Mouse (Mus musculus): ENCODE results near the gene Gsto1. TPM values are rescaled to one million over a fixed set of nuclear protein-coding genes. Genes with fewer than 3 reads are reported as not detected.
A peak's percentile ranks its signal among the peaks of the same experiment; 100 is the strongest.
"Not testable (repeated sequence)": the region's sequence is repeated elsewhere in the genome, so short reads cannot be mapped to it uniquely, and the experiment has no call there.

Gsto1 gene
- polyA plus RNA-seq, 1 experiment from 2014 or later: 117 TPM

DNA sequence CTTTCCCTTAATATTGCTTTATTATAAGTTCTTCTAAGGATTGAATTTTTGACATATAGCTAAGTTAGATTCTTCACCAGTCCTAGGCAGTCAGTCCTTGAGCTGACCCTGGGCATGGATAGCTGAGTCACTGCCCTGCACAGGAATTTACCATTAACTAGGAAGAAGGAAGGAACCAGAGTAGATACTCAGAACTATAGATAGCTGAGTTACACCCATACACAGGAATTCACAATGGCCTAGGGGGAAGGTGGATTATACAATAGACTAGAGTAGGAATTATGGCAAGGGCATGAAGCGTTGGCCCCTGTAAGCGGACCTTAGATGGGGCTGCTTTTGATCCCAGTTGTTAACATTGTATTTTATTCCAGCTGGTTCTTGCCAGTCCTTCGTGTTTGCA is 2.6 kb upstream of the Gsto1 start:
- not testable (repeated sequence) for ATAC-seq (ENCODE audit: low FRiP score, low TSS enrichment); H3K36me3 ChIP-seq (ENCODE audit: control insufficient read depth, insufficient read depth, low read length); H3K27ac ChIP-seq (ENCODE audit: low read depth, low read length); H3K9me3 ChIP-seq (ENCODE audit: control insufficient read depth, low read length); H3K4me2 ChIP-seq (replicated peaks; ENCODE audit: low read depth, low read length); H3K27me3 ChIP-seq (ENCODE audit: control insufficient read depth, insufficient read depth, low read length); H3K9ac ChIP-seq (ENCODE audit: low read depth, low read length); H3K4me3 ChIP-seq (ENCODE audit: low read length); H3K4me1 ChIP-seq (ENCODE audit: control insufficient read depth, insufficient read depth, low read length)
- WGBS: 85% methylated on average over 3 of the region's 3 CpGs

- Histone ChIP-seq H3K36me3 (ENCODE audit: control insufficient read depth, insufficient read depth, low read length) (0 out of 2 replicates have a peak, but pooled peaks cover 3% of the 10 kb centered on the region), H3K4me2 (replicated peaks; ENCODE audit: low read depth, low read length) (no peak overlapping the region), H3K27ac (ENCODE audit: low read depth, low read length) (no peak overlapping the region), H3K9me3 (ENCODE audit: control insufficient read depth, low read length) (no peaks in the 10 kb centered on the region), H3K4me1 (ENCODE audit: control insufficient read depth, insufficient read depth, low read length) (peaks cover 8% of the 10 kb centered on the region; the same call in 1 of the 2 replicates), H3K9ac (ENCODE audit: low read depth, low read length) (no peak overlapping the region), H3K27me3 (ENCODE audit: control insufficient read depth, insufficient read depth, low read length) (no peaks in the 10 kb centered on the region), H3K4me3 (ENCODE audit: low read length) (no peak overlapping the region)
- WGBS: 83% methylated on average over 3 of the region's 3 CpGs
- ATAC-seq (ENCODE audit: low FRiP score, low TSS enrichment): no peak
These were observed 1.7 kb upstream of the Gsto1 start for GRCm38 (mm10) chr19:47853053-47853452.

DNA sequence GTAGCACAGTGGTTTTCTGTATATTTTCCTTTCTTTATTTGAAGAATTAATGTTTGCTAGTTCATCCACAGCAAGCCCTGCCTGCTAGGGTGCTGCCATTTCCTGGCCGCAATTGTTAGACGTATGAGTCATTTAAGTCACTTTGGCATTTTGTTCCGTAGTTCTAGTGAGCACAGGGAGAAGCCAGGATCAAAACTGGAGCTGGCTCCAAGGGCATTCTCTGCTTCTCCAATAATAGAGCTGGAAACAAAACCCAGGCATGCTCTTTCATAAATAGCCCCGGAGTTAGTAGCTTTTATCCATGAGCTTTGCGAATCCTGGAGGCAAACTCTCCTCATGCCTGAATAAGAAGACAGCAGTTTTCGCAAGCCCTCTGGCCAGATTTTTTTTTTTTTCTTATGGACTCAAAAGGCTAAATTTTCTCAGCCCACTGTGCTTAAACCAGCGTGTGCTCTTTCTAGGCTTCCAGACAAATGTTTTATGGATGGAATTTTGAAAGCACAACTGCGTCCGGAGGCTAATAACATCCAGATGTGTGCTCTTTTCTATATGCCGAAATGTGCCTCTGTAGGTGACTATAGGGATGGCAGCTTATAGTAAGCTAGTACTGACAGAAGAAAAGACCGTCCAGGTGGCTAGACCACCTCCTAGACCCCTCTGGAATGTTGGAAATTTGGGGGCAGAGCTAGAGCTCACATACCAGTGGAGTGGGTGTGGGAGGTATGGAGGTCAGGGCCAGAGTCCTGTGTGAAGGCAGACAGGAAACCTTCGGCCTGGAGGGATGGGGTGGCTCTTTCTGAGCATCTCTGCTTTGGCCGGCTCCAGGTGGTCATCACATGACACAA is 597 bp upstream of the Gsto1 start:
- peaks cover 5% of the 10 kb centered on the region; the same call in 1 of the 2 replicates for H3K36me3 ChIP-seq (ENCODE audit: control insufficient read depth, insufficient read depth, low read length)
- peak overlapping the region; percentile 88 for H3K4me2 ChIP-seq (replicated peaks; ENCODE audit: low read depth, low read length)
- no peaks in the 10 kb centered on the region for H3K9me3 ChIP-seq (ENCODE audit: control insufficient read depth, low read length)
- H3K9ac ChIP-seq (ENCODE audit: low read depth, low read length): peak overlapping the region; percentile 69; the same call in 1 of the 2 replicates
- 20% methylated on average over 13 of the region's 13 CpGs for WGBS
- ATAC-seq (ENCODE audit: low FRiP score, low TSS enrichment): peak; percentile 78
- peaks cover 8% of the 10 kb centered on the region; the same call in 1 of the 2 replicates for H3K4me1 ChIP-seq (ENCODE audit: control insufficient read depth, insufficient read depth, low read length)
- H3K27me3 ChIP-seq (ENCODE audit: control insufficient read depth, insufficient read depth, low read length): no peaks in the 10 kb centered on the region
- H3K27ac ChIP-seq (ENCODE audit: low read depth, low read length): 0 out of 2 replicates have a peak overlapping the region, but pooled peaks have one; percentile 30
- peak overlapping the region; percentile 56 for H3K4me3 ChIP-seq (ENCODE audit: low read length)

GRCm38 (mm10) chr19:47857957-47858942 is 3.5 kb downstream of the Gsto1 start:
- H3K4me2 ChIP-seq (replicated peaks; ENCODE audit: low read depth, low read length): no peak overlapping the region

DNA sequence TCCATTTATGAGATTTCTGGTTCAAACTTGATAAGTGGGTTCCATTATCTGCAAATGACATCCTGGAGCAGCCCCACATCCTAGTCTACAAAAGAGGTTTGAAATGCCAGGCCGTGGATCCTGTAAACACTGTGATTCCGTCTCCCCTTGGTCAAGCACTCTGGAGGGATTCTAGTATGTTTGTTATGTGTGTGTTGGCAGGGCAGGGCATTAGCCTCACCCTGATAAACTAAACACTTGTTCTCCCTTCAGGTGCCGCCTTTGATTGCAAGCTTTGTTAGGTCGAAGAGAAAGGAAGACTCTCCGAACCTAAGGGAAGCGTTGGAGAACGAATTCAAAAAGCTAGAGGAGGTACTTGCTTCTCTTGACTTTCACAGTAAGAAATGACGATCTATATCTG is 4.4 kb downstream of the Gsto1 start:
- Histone ChIP-seq H3K4me2 (replicated peaks; ENCODE audit: low read depth, low read length) (no peak overlapping the region), H3K4me1 (ENCODE audit: control insufficient read depth, insufficient read depth, low read length) (peaks cover 4% of the 10 kb centered on the region; the same call in 1 of the 2 replicates), H3K27me3 (ENCODE audit: control insufficient read depth, insufficient read depth, low read length) (no peaks in the 10 kb centered on the region), H3K36me3 (ENCODE audit: control insufficient read depth, insufficient read depth, low read length) (peaks cover 16% of the 10 kb centered on the region; the same call in 1 of the 2 replicates), H3K4me3 (ENCODE audit: low read length) (no peak overlapping the region), H3K9ac (ENCODE audit: low read depth, low read length) (no peak overlapping the region), H3K9me3 (ENCODE audit: control insufficient read depth, low read length) (no peaks in the 10 kb centered on the region), H3K27ac (ENCODE audit: low read depth, low read length) (no peak overlapping the region)
- no peak for ATAC-seq (ENCODE audit: low FRiP score, low TSS enrichment)
- WGBS: 96% methylated on average over 8 of the region's 8 CpGs

More at GRCm38 (mm10) chr19:47857957-47858942, 3.5 kb downstream of the Gsto1 start:
- Histone ChIP-seq H3K9ac (ENCODE audit: low read depth, low read length) (no peak overlapping the region), H3K27ac (ENCODE audit: low read depth, low read length) (no peak overlapping the region), H3K9me3 (ENCODE audit: control insufficient read depth, low read length) (no peaks in the 10 kb centered on the region), H3K36me3 (ENCODE audit: control insufficient read depth, insufficient read depth, low read length) (peaks cover 16% of the 10 kb centered on the region; the same call in 1 of the 2 replicates), H3K4me3 (ENCODE audit: low read length) (no peak overlapping the region), H3K27me3 (ENCODE audit: control insufficient read depth, insufficient read depth, low read length) (no peaks in the 10 kb centered on the region), H3K4me1 (ENCODE audit: control insufficient read depth, insufficient read depth, low read length) (peaks cover 8% of the 10 kb centered on the region; the same call in 1 of the 2 replicates)
- ATAC-seq (ENCODE audit: low FRiP score, low TSS enrichment): no peak
- WGBS: 85% methylated on average over 18 of the region's 18 CpGs

DNA sequence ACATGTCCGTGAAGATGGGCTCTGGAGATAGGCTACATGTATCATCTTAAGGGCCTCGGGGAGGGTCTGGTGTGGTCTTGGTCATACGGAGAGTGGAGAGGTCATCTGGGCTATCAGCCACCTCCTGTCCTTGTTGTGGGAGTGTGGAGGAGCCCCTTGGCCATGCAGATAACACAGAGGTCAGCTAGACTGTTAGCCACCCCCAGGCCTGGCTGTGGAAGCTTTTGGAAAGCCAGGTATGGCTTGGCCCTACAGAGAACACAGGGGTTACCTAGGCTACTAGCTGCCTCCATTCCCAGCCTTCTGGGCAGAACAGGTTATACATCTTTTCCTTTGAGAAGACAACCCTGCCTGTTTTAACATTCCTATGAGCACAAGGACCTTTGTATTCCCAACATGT is 7.8 kb downstream of the Gsto1 start:
- Histone ChIP-seq H3K36me3 (ENCODE audit: control insufficient read depth, insufficient read depth, low read length) (peaks cover 16% of the 10 kb centered on the region; the same call in 1 of the 2 replicates), H3K9ac (ENCODE audit: low read depth, low read length) (no peak overlapping the region), H3K27me3 (ENCODE audit: control insufficient read depth, insufficient read depth, low read length) (no peaks in the 10 kb centered on the region), H3K4me3 (ENCODE audit: low read length) (no peak overlapping the region), H3K9me3 (ENCODE audit: control insufficient read depth, low read length) (no peaks in the 10 kb centered on the region), H3K4me2 (replicated peaks; ENCODE audit: low read depth, low read length) (no peak overlapping the region), H3K27ac (ENCODE audit: low read depth, low read length) (no peak overlapping the region), H3K4me1 (ENCODE audit: control insufficient read depth, insufficient read depth, low read length) (no peaks in the 10 kb centered on the region)
- no peak for ATAC-seq (ENCODE audit: low FRiP score, low TSS enrichment)
- WGBS: 92% methylated on average over 3 of the region's 3 CpGs

DNA sequence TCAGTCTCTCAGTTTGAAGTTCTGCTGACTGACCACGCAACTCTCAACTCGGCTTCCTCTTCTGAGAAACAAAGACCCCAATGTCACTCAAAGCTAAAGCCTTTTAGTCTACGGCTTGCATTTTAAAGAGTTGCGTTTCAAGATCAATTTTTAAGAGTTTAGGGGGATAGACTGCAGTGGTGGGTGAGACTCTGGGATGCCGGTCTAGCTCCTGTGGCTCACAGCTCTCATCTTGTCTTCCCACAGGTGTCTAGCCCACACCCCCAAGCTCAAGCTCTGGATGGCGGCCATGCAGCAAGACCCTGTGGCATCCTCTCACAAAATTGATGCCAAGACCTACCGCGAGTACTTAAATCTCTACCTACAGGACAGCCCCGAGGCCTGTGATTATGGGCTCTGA is 9.3 kb downstream of the Gsto1 start:
- Histone ChIP-seq H3K4me1 (ENCODE audit: control insufficient read depth, insufficient read depth, low read length) (no peaks in the 10 kb centered on the region), H3K4me3 (ENCODE audit: low read length) (no peak overlapping the region), H3K36me3 (ENCODE audit: control insufficient read depth, insufficient read depth, low read length) (peaks cover 11% of the 10 kb centered on the region; the same call in 1 of the 2 replicates), H3K9me3 (ENCODE audit: control insufficient read depth, low read length) (no peaks in the 10 kb centered on the region), H3K27ac (ENCODE audit: low read depth, low read length) (no peak overlapping the region), H3K27me3 (ENCODE audit: control insufficient read depth, insufficient read depth, low read length) (no peaks in the 10 kb centered on the region), H3K9ac (ENCODE audit: low read depth, low read length) (no peak overlapping the region), H3K4me2 (replicated peaks; ENCODE audit: low read depth, low read length) (no peak overlapping the region)
- ATAC-seq (ENCODE audit: low FRiP score, low TSS enrichment): no peak
- 99% methylated on average over 9 of the region's 9 CpGs for WGBS

DNA sequence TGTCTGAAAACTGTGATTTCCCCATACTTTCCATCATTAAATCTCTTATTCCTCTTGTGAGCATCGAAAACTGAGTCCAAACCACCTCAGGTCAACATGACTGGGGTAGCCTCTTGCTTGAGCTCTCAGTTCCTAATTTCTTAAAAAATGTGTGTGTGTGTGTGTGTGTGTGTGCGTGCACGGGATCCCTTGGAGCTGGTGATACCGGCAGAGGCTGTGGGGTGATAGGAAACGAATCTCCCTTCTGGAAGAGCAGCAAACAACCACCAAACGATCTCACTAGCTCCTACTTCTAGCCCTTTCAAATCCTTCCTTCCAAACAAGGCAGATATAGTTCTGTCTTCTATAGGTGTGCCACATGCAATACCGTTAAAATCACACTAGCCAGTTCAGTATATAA is 10.0 kb downstream of the Gsto1 start:
- WGBS: 82% methylated on average over 7 of the region's 7 CpGs
- no peaks in the 10 kb centered on the region for H3K27me3 ChIP-seq (ENCODE audit: control insufficient read depth, insufficient read depth, low read length)
- peak overlapping the region; percentile 66 for H3K4me3 ChIP-seq (ENCODE audit: low read length)
- H3K36me3 ChIP-seq (ENCODE audit: control insufficient read depth, insufficient read depth, low read length): peaks cover 11% of the 10 kb centered on the region; the same call in 1 of the 2 replicates
- no peaks in the 10 kb centered on the region for H3K4me1 ChIP-seq (ENCODE audit: control insufficient read depth, insufficient read depth, low read length)
- peak overlapping the region; percentile 88 for H3K4me2 ChIP-seq (replicated peaks; ENCODE audit: low read depth, low read length)
- H3K9ac ChIP-seq (ENCODE audit: low read depth, low read length): no peak overlapping the region
- no peak overlapping the region for H3K27ac ChIP-seq (ENCODE audit: low read depth, low read length)
- H3K9me3 ChIP-seq (ENCODE audit: control insufficient read depth, low read length): no peaks in the 10 kb centered on the region
- ATAC-seq (ENCODE audit: low FRiP score, low TSS enrichment): no peak
